Mouse (Mus musculus) lung, embryonic 16.5 days (tissue): ENCODE measurements around the gene Fancg. TPM values are rescaled to one million over a fixed set of nuclear protein-coding genes. Genes with fewer than 3 reads are reported as not detected.

ENCODE experiments used
- ATAC-seq: fragments of 200-750 bp; cut with Nextera tagmentation; 2 replicates; pipeline ENCODE4 v1.8.0; 2017; ENCODE audit warnings: low read depth, mild to moderate bottlenecking, moderate library complexity
- H3K27ac ChIP-seq: fragments of 300-500 bp; sonication (generic); 2 replicates; pipeline ENCODE4 v1.5.1; 2014; ENCODE audit warnings: mild to moderate bottlenecking, control low read depth, low read length
- H3K27me3 ChIP-seq: fragments of 300-500 bp; sonication (generic); 2 replicates; pipeline ENCODE4 v1.6.1; 2014; ENCODE audit warnings: low read depth, low read length, mixed read lengths; ENCODE audit not compliant: control insufficient read depth, insufficient read depth
- H3K36me3 ChIP-seq: fragments of 300-500 bp; sonication (generic); 2 replicates; pipeline ENCODE4 v1.6.1; 2014; ENCODE audit warnings: low read length; ENCODE audit not compliant: control insufficient read depth, insufficient read depth
- H3K4me1 ChIP-seq: fragments of 300-500 bp; sonication (generic); replicated peaks from 2 replicates; pipeline ENCODE4 v1.6.1; 2014; ENCODE audit warnings: low read length, mixed read lengths; ENCODE audit not compliant: control insufficient read depth, insufficient read depth
- H3K4me2 ChIP-seq: fragments of 300-500 bp; sonication (generic); 2 replicates; pipeline ENCODE4 v1.6.1; 2014; ENCODE audit warnings: low read depth, low read length, control low read depth
- H3K4me3 ChIP-seq: fragments of 300-500 bp; sonication (generic); 2 replicates; pipeline ENCODE4 v1.5.1; 2014; ENCODE audit warnings: mild to moderate bottlenecking, low read length, control low read depth
- H3K9ac ChIP-seq: fragments of 300-500 bp; sonication (generic); 2 replicates; pipeline ENCODE4 v1.6.1; 2014; ENCODE audit warnings: low read length, control low read depth
- H3K9me3 ChIP-seq: fragments of 300-500 bp; sonication (generic); 2 replicates; pipeline ENCODE4 v1.6.1; 2016; ENCODE audit warnings: low read length; ENCODE audit not compliant: control insufficient read depth
- WGBS: fragments of 180-500 bp; shearing (Covaris S2); extraction: QIAGEN DNeasy Blood & Tissue Kit; methylation state at CpG from one replicate; pipeline ENCODE4 v1.1.7; 2014; 5-methylcytosine and 5-hydroxymethylcytosine counted together
- polyA plus RNA-seq: library from polyadenylated mRNA; unstranded; fragments of >200 nt; fragmentation: Nextera tagmentation; extraction: Ambion mirVana; gene quantifications from 2 replicates; pipeline ENCODE4 v1.2.1, GENCODE M21; 2015

The Fancg gene
- polyA plus RNA-seq, 1 experiment from 2014 or later, result 22.5 TPM

DNA sequence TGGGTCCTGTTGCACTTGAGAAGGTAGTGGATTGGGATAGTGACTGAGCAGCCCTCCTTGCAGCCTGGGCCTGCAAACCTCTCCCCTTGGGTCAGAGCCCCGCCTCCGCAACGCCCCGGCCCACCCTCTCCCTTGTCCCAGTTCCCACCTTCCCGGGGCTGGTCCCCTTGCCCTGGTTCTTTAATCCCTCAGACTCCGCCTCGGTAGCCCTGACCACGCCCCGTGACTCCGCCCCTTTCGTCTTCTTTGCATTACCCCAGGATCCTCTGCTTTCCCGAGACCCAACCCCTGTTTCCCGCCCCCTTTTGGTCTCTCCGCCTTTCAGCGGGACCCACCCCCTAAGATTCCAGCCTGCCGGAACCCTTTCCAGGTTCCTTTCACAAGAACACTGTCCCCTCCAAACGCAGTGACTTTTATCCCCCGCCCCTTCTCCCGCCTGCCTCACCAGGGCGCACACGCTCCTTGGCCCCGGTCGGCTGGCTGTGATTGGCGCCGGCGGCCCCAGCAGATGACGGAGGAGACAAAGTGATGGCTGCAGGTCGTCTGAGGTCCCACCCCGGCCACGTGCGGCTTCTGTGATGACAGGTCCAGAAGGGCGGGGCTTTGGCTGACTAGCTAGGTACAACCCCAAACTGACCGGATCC is 35.5 kb upstream of the Fancg start, which contains the start of gene Fam214b:
TSS of gene Fam214b (minus strand) at position 562 of the 644 bp plus-strand sequence.
- Histone ChIP-seq H3K4me2 (peak within 1 kb of the TSS; percentile 59), H3K4me1 (peaks cover 18% of the 10 kb centered on the region), H3K9ac (peak within 1 kb of the TSS; percentile 66), H3K9me3 (no peaks in the 10 kb centered on the region), H3K27ac (peak within 1 kb of the TSS; percentile 81), H3K36me3 (no peaks in the 10 kb centered on the region), H3K27me3 (no peaks in the 10 kb centered on the region), H3K4me3 (peak within 1 kb of the TSS; percentile 70)
- WGBS, result 0% methylated on average over 33 of the region's 33 CpGs
- ATAC-seq, result peak; percentile 95

DNA sequence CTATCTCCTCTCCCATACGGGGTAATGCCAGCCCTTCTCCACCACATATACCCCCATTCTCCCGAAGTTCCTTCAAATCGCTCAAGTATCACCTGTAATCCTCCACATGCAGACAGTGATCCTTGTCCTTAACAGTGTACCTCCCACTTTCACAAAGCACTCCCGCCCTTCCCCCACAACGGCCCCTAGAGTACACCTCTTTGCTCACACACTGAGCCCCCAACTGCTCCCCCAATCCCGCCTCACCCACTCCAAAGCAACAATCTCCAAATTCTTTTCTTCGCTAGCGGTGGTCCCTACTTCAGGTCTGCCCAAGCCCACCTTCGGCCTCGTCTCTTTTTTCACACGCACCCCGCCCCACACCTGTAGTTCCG is 35.0 kb upstream of the Fancg start:
- peak overlapping the region; percentile 36 for H3K9ac ChIP-seq
- H3K36me3 ChIP-seq, result no peaks in the 10 kb centered on the region
- ATAC-seq, result peak; percentile 1; the same call in 1 of the 2 replicates
- H3K27ac ChIP-seq, result peak overlapping the region; percentile 81; the same call in 1 of the 2 replicates
- peaks cover 18% of the 10 kb centered on the region for H3K4me1 ChIP-seq
- H3K4me3 ChIP-seq, result peak overlapping the region; percentile 70
- WGBS, result 4% methylated on average over 13 of the region's 13 CpGs
- H3K27me3 ChIP-seq, result no peaks in the 10 kb centered on the region
- no peaks in the 10 kb centered on the region for H3K9me3 ChIP-seq
- peak overlapping the region; percentile 59 for H3K4me2 ChIP-seq

DNA sequence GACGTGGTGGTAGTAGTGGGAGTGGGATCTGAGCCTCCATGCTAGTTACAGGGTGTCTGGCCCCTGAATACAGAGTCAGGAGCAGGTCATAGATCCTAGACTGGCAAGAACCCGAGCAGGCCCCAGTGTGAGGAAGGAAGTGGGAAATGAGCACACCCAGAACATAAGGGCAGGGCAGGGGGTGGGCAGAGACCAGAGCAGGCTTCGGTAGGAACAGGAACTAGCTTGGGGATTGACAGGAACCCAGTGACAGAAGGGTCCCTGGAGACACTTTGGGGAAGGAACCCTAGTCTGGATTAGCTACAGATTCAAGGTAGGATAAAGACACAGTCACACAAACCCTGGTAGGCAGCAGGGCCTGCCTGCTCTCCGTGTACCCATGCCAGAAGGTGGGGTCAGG is 34.4 kb upstream of the Fancg start:
- Histone ChIP-seq H3K27ac (peak overlapping the region; percentile 81), H3K4me3 (peak overlapping the region; percentile 70), H3K9me3 (no peaks in the 10 kb centered on the region), H3K27me3 (no peaks in the 10 kb centered on the region), H3K36me3 (no peaks in the 10 kb centered on the region), H3K4me2 (peak overlapping the region; percentile 59), H3K9ac (peak overlapping the region; percentile 36), H3K4me1 (peaks cover 18% of the 10 kb centered on the region)
- ATAC-seq, result no peak
- 25% methylated on average over 4 of the region's 4 CpGs for WGBS

DNA sequence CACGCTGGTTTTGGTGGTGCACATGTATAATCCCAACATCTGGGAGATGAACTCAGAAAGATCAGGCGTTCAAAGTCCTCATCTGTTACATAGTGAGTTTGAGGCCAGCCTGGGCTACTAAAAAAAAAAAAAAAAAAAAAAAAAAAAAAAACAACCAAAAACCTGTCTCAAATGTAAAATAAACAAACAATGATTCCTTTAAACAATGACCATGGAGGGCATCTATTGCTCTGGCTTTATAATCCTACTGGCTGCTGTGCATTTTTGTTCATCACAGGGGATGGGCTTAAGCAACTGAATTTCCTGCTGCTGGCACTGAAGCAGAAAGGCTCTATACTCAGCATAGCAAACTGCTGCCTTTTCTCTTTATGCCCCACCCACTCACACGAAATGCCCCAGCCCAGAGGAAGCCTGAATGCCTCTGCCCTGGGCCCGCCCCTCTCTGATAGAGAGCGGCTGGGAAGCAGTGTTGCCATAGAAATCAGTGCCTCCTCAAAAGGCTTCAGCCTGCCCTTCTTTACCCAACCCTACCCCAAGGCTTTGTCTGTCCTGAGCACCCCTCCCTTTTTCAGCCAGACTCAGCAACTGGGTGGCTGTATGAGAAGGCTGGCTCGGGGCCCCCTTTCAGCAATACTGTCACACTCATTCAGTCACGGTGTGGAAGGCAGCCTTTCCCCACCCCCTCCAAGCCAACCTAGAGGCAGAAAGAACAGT is 33.5 kb upstream of the Fancg start:
- H3K36me3 ChIP-seq, result no peaks in the 10 kb centered on the region
- 14% methylated on average over 7 of the region's 7 CpGs for WGBS
- no peaks in the 10 kb centered on the region for H3K27me3 ChIP-seq
- H3K4me1 ChIP-seq, result peaks cover 23% of the 10 kb centered on the region
- H3K27ac ChIP-seq, result peak overlapping the region; percentile 81
- no peaks in the 10 kb centered on the region for H3K9me3 ChIP-seq
- peak overlapping the region; percentile 23; the same call in 1 of the 2 replicates for H3K4me3 ChIP-seq
- peak overlapping the region; percentile 59 for H3K4me2 ChIP-seq
- ATAC-seq, result peak; percentile 27
- peak overlapping the region; percentile 30; the same call in 1 of the 2 replicates for H3K9ac ChIP-seq

DNA sequence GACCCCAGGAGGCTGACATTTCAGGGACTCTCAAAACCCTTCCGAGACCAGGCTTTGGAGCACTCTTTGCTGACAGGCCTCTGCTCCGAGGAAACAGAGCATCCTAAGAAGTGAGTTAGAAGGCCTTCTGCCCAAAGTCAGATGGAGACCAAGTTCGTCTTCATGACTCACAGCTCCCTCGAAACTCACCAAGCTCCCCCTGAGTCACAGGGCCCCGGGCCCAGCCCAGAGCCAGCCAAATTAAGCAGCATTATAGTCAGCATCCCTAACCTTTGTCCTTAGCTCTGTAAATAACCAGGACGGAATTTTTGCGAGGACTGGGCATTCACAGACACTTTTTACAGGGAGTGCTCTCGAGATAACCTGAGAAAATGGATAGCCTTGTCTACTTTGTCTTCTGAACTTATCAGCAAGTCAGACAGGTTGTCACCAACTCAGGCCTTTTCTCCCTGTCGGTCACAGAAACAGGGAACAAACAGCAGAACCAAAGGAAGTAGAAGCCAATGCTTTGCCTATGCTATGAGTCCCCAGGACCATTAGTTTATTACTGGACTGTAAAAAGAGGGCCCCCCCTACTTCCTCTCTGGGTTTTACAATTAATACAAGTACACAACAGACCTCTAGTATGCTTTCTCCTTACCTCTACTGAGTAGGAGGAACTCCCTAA is 30.7 kb upstream of the Fancg start:
- Histone ChIP-seq H3K27ac (peak overlapping the region; percentile 2; the same call in 1 of the 2 replicates), H3K4me1 (peaks cover 25% of the 10 kb centered on the region), H3K9ac (no peak overlapping the region), H3K4me3 (no peak overlapping the region), H3K27me3 (no peaks in the 10 kb centered on the region), H3K4me2 (no peak overlapping the region), H3K36me3 (peaks cover 5% of the 10 kb centered on the region; the same call in 1 of the 2 replicates), H3K9me3 (no peaks in the 10 kb centered on the region)
- 61% methylated on average over 9 of the region's 9 CpGs for whole genome bisulfite sequencing
- no peak for ATAC-seq

DNA sequence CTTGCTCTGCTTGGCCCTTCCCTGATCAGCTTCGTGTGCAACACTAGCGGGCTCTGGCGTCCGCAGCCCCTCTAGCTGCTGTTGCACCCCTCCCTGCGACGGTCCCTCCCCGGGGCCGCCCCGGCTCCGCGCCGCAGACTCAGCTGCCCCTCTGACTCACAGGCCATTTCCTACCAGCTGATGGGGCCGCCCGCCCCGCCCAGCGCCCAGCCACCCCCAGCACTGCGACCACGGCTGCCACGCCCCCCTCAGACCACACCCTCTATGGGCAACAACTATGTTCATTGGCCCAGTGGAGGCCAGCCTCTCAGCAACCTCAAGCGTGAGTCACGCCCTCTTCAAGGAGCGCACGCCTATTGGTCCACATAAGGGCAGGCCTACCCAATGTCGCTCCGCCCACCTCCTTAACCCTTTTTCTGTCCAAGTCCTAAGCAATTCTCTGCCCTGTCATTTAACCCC is 29.8 kb upstream of the Fancg start:
- Histone ChIP-seq H3K27ac (peak overlapping the region; percentile 60; the same call in 1 of the 2 replicates), H3K36me3 (peaks cover 6% of the 10 kb centered on the region; the same call in 1 of the 2 replicates), H3K4me1 (peaks cover 25% of the 10 kb centered on the region), H3K9me3 (no peaks in the 10 kb centered on the region), H3K4me3 (peak overlapping the region; percentile 84), H3K4me2 (peak overlapping the region; percentile 89), H3K9ac (peak overlapping the region; percentile 81), H3K27me3 (no peaks in the 10 kb centered on the region)
- 0% methylated on average over 25 of the region's 25 CpGs for WGBS
- ATAC-seq, result peak; percentile 97

DNA sequence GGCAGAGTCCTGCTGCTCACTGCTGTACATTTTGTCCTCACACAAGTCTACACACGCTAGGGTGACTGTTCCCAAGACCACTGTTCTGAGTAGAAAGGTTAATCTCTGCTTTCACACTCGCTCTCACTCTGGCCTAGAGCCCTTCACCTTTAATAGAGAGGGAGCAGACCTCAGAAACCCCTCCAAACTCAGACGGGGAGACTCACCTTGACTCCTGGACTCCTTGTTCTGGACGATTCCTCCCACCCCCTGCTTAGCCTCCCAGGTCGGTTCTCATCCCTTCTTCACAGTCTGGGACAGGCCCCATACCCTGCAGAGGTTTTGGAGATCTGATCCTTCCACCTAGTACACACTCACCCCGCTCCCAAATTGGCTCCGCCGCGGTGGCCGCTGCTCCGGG is 29.3 kb upstream of the Fancg start:
- H3K27me3 ChIP-seq, result no peaks in the 10 kb centered on the region
- H3K9me3 ChIP-seq, result no peaks in the 10 kb centered on the region
- H3K4me2 ChIP-seq, result peak overlapping the region; percentile 89
- peaks cover 20% of the 10 kb centered on the region for H3K4me1 ChIP-seq
- 2% methylated on average over 11 of the region's 11 CpGs for WGBS
- peak overlapping the region; percentile 81 for H3K9ac ChIP-seq
- H3K27ac ChIP-seq, result peak overlapping the region; percentile 60; the same call in 1 of the 2 replicates
- H3K36me3 ChIP-seq, result peaks cover 6% of the 10 kb centered on the region; the same call in 1 of the 2 replicates
- H3K4me3 ChIP-seq, result peak overlapping the region; percentile 84
- ATAC-seq, result no peak; the same call in 1 of the 2 replicates

DNA sequence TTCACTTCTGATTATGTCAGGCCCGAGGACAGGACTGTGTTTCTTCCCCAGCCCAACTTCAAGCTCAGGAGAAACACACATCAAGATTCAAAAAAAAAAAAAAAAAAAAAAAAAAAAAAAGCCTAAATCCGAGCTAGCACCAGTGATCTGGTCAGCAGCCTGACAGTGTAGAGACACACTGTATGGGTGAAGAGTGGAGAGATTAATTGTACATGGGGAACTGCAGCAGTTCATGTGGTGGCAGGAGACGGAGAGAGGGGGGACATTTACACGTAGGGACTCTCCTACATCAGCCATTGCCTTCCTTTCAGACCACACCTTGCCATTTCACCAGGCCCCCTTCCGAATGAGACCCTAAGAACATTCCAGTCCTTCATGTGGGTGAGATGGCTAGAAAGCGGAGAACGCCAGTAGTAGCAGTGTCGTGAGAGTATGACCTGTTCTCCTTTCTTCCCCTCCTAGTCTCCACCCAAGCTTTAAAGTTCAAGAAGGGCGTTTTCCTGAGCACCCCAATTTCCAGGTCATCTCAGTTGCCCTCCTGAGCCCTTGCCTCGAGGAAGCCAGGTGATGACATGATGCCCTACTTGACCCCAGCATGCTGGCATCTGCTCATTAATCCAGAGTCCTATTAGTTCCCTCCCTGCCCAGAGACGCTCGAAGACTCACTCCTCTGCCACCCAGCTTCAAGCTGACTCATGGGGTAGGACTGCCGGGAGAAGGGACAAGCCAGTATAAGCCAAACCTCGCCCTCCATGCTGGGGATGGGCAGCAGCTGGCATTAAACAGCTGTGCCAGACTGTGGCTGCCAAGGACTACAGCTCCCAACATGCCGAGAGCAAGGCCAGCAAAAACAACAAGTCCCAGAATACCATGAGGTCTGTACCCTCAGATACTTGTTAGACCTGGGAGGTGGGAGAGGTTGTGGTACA is 28.5 kb upstream of the Fancg start:
- peak overlapping the region; percentile 89 for H3K4me2 ChIP-seq
- WGBS, result 44% methylated on average over 15 of the region's 15 CpGs

More for the DNA sequence above, 28.5 kb upstream of the Fancg start:
- Histone ChIP-seq H3K4me3 (peak overlapping the region; percentile 84), H3K27me3 (no peaks in the 10 kb centered on the region), H3K9me3 (no peaks in the 10 kb centered on the region), H3K9ac (peak overlapping the region; percentile 81), H3K4me1 (peaks cover 12% of the 10 kb centered on the region), H3K27ac (no peak overlapping the region), H3K36me3 (peaks cover 12% of the 10 kb centered on the region; the same call in 1 of the 2 replicates)
- ATAC-seq, result no peak
